Mouse (Mus musculus) hindbrain, embryonic 12.5 days (tissue): ENCODE results near the gene Eaf2. TPM values are rescaled to one million over a fixed set of nuclear protein-coding genes. Genes with fewer than 3 reads are reported as not detected.

Source experiments
- ATAC-seq: fragments of 200-750 bp; cut with Nextera tagmentation; 2 replicates; pipeline ENCODE4 v1.8.0; 2017; ENCODE audit warnings: moderate TSS enrichment; ENCODE audit not compliant: low FRiP score
- H3K27ac ChIP-seq: fragments of 300-500 bp; sonication (generic); 2 replicates; pipeline ENCODE4 v1.5.1; 2016; ENCODE audit warnings: mild to moderate bottlenecking
- H3K27me3 ChIP-seq: fragments of 300-500 bp; sonication (generic); 2 replicates; pipeline ENCODE4 v1.6.1; 2016; ENCODE audit warnings: mild to moderate bottlenecking
- H3K36me3 ChIP-seq: fragments of 300-500 bp; sonication (generic); 2 replicates; pipeline ENCODE4 v1.6.1; 2016; ENCODE audit warnings: mild to moderate bottlenecking
- H3K4me1 ChIP-seq: fragments of 300-500 bp; sonication (generic); 2 replicates; pipeline ENCODE4 v1.6.1; 2016
- H3K4me2 ChIP-seq: fragments of 300-500 bp; sonication (generic); replicated peaks from 2 replicates; pipeline ENCODE4 v1.6.1; 2016; ENCODE audit warnings: mild to moderate bottlenecking
- H3K4me3 ChIP-seq: fragments of 300-500 bp; sonication (generic); 2 replicates; pipeline ENCODE4 v1.5.1; 2016; ENCODE audit warnings: mild to moderate bottlenecking
- H3K9ac ChIP-seq: fragments of 300-500 bp; sonication (generic); 2 replicates; pipeline ENCODE4 v1.6.1; 2016; ENCODE audit warnings: mild to moderate bottlenecking, moderate library complexity
- H3K9me3 ChIP-seq: fragments of 300-500 bp; sonication (generic); replicated peaks from 2 replicates; pipeline ENCODE4 v1.6.1; 2016; ENCODE audit warnings: mild to moderate bottlenecking
- WGBS: fragments of 180-500 bp; shearing (Covaris S2); methylation state at CpG from one replicate; pipeline ENCODE4 v1.1.7; 2016; 5-methylcytosine and 5-hydroxymethylcytosine counted together
- polyA plus RNA-seq: library from polyadenylated mRNA; unstranded; fragments of >200 nt; fragmentation: Nextera tagmentation; extraction: Ambion mirVana; gene quantifications from 2 replicates; pipeline ENCODE4 v1.2.1, GENCODE M21; 2016

The Eaf2 gene
- polyA plus RNA-seq, 1 experiment from 2014 or later, result 1.2 TPM

GRCm38 (mm10) chr16:36828054-36828786 lies 46.6 kb downstream of the Eaf2 start, which contains the start of gene Iqcb1:
Iqcb1 (plus strand) TSS chr16:36828385.
- Histone ChIP-seq H3K27me3 (no peaks in the 10 kb centered on the region; the same call in 1 of the 2 replicates), H3K36me3 (no peaks in the 10 kb centered on the region), H3K9me3 (no peaks in the 10 kb centered on the region), H3K4me2 (peak within 1 kb of the TSS; percentile 79), H3K4me3 (peak within 1 kb of the TSS; percentile 73), H3K4me1 (peaks cover 10% of the 10 kb centered on the region), H3K9ac (peak within 1 kb of the TSS; percentile 78), H3K27ac (peak within 1 kb of the TSS; percentile 76)
- under 1% methylated on average over 64 of the region's 64 CpGs for WGBS
- peak; percentile 99 for ATAC-seq

- Histone ChIP-seq H3K27me3 (no peaks in the 10 kb centered on the region; the same call in 1 of the 2 replicates), H3K27ac (no peak overlapping the region), H3K36me3 (no peaks in the 10 kb centered on the region), H3K4me2 (peak overlapping the region; percentile 79), H3K9me3 (no peaks in the 10 kb centered on the region), H3K4me1 (peaks cover 10% of the 10 kb centered on the region), H3K4me3 (peak overlapping the region; percentile 73), H3K9ac (0 out of 2 replicates have a peak overlapping the region, but pooled peaks have one; percentile 78)
- no peak; the same call in 1 of the 2 replicates for ATAC-seq
- WGBS, result 5% methylated on average over 11 of the region's 11 CpGs
Observed at GRCm38 (mm10) chr16:36827611-36828053, 47.2 kb downstream of the Eaf2 start.

GRCm38 (mm10) chr16:36821474-36821873 lies 53.3 kb downstream of the Eaf2 start:
- Histone ChIP-seq H3K27ac (no peak overlapping the region), H3K9ac (no peak overlapping the region), H3K27me3 (no peaks in the 10 kb centered on the region), H3K9me3 (no peaks in the 10 kb centered on the region), H3K36me3 (no peaks in the 10 kb centered on the region), H3K4me2 (no peak overlapping the region), H3K4me3 (no peak overlapping the region), H3K4me1 (peaks cover 5% of the 10 kb centered on the region)
- ATAC-seq, result no peak
- 12% methylated on average over 3 of the region's 3 CpGs for WGBS

- no peak for ATAC-seq
- Histone ChIP-seq H3K4me2 (no peak overlapping the region), H3K9ac (no peak overlapping the region), H3K4me1 (peaks cover 5% of the 10 kb centered on the region), H3K36me3 (no peaks in the 10 kb centered on the region), H3K4me3 (no peak overlapping the region), H3K9me3 (no peaks in the 10 kb centered on the region), H3K27me3 (no peaks in the 10 kb centered on the region), H3K27ac (no peak overlapping the region)
- WGBS, result 88% methylated on average over 3 of the region's 3 CpGs
Observed at GRCm38 (mm10) chr16:36820747-36821146, 54.1 kb downstream of the Eaf2 start.

GRCm38 (mm10) chr16:36820016-36820415 lies 54.8 kb downstream of the Eaf2 start:
- ATAC-seq, result no peak
- WGBS, result 67% methylated on average over 6 of the region's 6 CpGs
- no peaks in the 10 kb centered on the region for H3K9me3 ChIP-seq
- no peak overlapping the region for H3K4me3 ChIP-seq
- no peak overlapping the region for H3K27ac ChIP-seq
- H3K4me2 ChIP-seq, result no peak overlapping the region
- H3K27me3 ChIP-seq, result no peaks in the 10 kb centered on the region
- H3K9ac ChIP-seq, result no peak overlapping the region
- H3K36me3 ChIP-seq, result no peaks in the 10 kb centered on the region
- peaks cover 5% of the 10 kb centered on the region for H3K4me1 ChIP-seq

GRCm38 (mm10) chr16:36817321-36817926 lies 57.4 kb downstream of the Eaf2 start:
- no peaks in the 10 kb centered on the region for H3K27me3 ChIP-seq
- no peaks in the 10 kb centered on the region for H3K9me3 ChIP-seq
- H3K36me3 ChIP-seq, result no peaks in the 10 kb centered on the region
- ATAC-seq, result peak; percentile 89
- H3K4me1 ChIP-seq, result peaks cover 5% of the 10 kb centered on the region
- H3K4me3 ChIP-seq, result no peak overlapping the region
- no peak overlapping the region for H3K9ac ChIP-seq
- 19% methylated on average over 7 of the region's 7 CpGs for WGBS
- H3K27ac ChIP-seq, result no peak overlapping the region
- no peak overlapping the region for H3K4me2 ChIP-seq

- Histone ChIP-seq H3K4me2 (no peak overlapping the region), H3K4me1 (peaks cover 5% of the 10 kb centered on the region), H3K36me3 (no peaks in the 10 kb centered on the region), H3K27me3 (no peaks in the 10 kb centered on the region), H3K4me3 (no peak overlapping the region), H3K9ac (no peak overlapping the region), H3K9me3 (no peaks in the 10 kb centered on the region), H3K27ac (no peak overlapping the region)
- ATAC-seq, result peak; percentile 64
Observed at GRCm38 (mm10) chr16:36816916-36817315, 57.9 kb downstream of the Eaf2 start.

GRCm38 (mm10) chr16:36813680-36814079 lies 61.1 kb downstream of the Eaf2 start:
- no peaks in the 10 kb centered on the region for H3K9me3 ChIP-seq
- H3K4me2 ChIP-seq, result no peak overlapping the region
- no peak overlapping the region for H3K9ac ChIP-seq
- WGBS, result 62% methylated on average over 3 of the region's 3 CpGs
- H3K4me3 ChIP-seq, result no peak overlapping the region
- no peaks in the 10 kb centered on the region for H3K4me1 ChIP-seq
- H3K36me3 ChIP-seq, result no peaks in the 10 kb centered on the region
- H3K27ac ChIP-seq, result no peak overlapping the region
- no peak for ATAC-seq
- no peaks in the 10 kb centered on the region for H3K27me3 ChIP-seq

GRCm38 (mm10) chr16:36808616-36809015 lies 66.2 kb downstream of the Eaf2 start:
- Histone ChIP-seq H3K36me3 (no peaks in the 10 kb centered on the region), H3K27ac (no peak overlapping the region), H3K4me3 (no peak overlapping the region), H3K9me3 (no peaks in the 10 kb centered on the region), H3K27me3 (no peaks in the 10 kb centered on the region), H3K4me1 (no peaks in the 10 kb centered on the region), H3K9ac (no peak overlapping the region), H3K4me2 (no peak overlapping the region)
- ATAC-seq, result no peak
- 88% methylated on average over 3 of the region's 3 CpGs for WGBS

GRCm38 (mm10) chr16:36802361-36802760 lies 72.4 kb downstream of the Eaf2 start:
- Histone ChIP-seq H3K9ac (no peak overlapping the region), H3K4me3 (no peak overlapping the region), H3K4me2 (no peak overlapping the region), H3K36me3 (no peaks in the 10 kb centered on the region), H3K4me1 (no peaks in the 10 kb centered on the region), H3K9me3 (no peaks in the 10 kb centered on the region), H3K27me3 (no peaks in the 10 kb centered on the region), H3K27ac (no peak overlapping the region)
- ATAC-seq, result no peak
- WGBS, result 82% methylated on average over 3 of the region's 3 CpGs

- no peak overlapping the region for H3K27ac ChIP-seq
- no peak overlapping the region for H3K4me2 ChIP-seq
- no peaks in the 10 kb centered on the region for H3K9me3 ChIP-seq
- no peaks in the 10 kb centered on the region for H3K36me3 ChIP-seq
- H3K4me1 ChIP-seq, result no peaks in the 10 kb centered on the region
- no peak for ATAC-seq
- no peaks in the 10 kb centered on the region for H3K27me3 ChIP-seq
- H3K4me3 ChIP-seq, result no peak overlapping the region
- H3K9ac ChIP-seq, result no peak overlapping the region
- WGBS, result 86% methylated on average over 2 of the region's 2 CpGs
Observed at GRCm38 (mm10) chr16:36798334-36798733, 76.5 kb downstream of the Eaf2 start.

- WGBS, result 89% methylated on average over 2 of the region's 2 CpGs
- Histone ChIP-seq H3K9ac (no peak overlapping the region), H3K27ac (no peak overlapping the region), H3K4me2 (no peak overlapping the region), H3K27me3 (no peaks in the 10 kb centered on the region), H3K4me3 (no peak overlapping the region), H3K36me3 (no peaks in the 10 kb centered on the region), H3K9me3 (no peaks in the 10 kb centered on the region), H3K4me1 (no peaks in the 10 kb centered on the region)
- no peak for ATAC-seq
Observed at GRCm38 (mm10) chr16:36794976-36795375, 79.8 kb downstream of the Eaf2 start.

- WGBS, result 83% methylated on average over 4 of the region's 4 CpGs
- no peak overlapping the region for H3K4me3 ChIP-seq
Observed at GRCm38 (mm10) chr16:36790166-36790565, 84.6 kb downstream of the Eaf2 start.

More at GRCm38 (mm10) chr16:36790166-36790565, 84.6 kb downstream of the Eaf2 start:
- Histone ChIP-seq H3K9ac (no peak overlapping the region), H3K4me1 (no peaks in the 10 kb centered on the region), H3K27ac (no peak overlapping the region), H3K36me3 (no peaks in the 10 kb centered on the region), H3K27me3 (no peaks in the 10 kb centered on the region), H3K9me3 (no peaks in the 10 kb centered on the region), H3K4me2 (no peak overlapping the region)
- ATAC-seq, result no peak
